Mouse (Mus musculus): ENCODE results near the gene Ddx28.

DNA sequence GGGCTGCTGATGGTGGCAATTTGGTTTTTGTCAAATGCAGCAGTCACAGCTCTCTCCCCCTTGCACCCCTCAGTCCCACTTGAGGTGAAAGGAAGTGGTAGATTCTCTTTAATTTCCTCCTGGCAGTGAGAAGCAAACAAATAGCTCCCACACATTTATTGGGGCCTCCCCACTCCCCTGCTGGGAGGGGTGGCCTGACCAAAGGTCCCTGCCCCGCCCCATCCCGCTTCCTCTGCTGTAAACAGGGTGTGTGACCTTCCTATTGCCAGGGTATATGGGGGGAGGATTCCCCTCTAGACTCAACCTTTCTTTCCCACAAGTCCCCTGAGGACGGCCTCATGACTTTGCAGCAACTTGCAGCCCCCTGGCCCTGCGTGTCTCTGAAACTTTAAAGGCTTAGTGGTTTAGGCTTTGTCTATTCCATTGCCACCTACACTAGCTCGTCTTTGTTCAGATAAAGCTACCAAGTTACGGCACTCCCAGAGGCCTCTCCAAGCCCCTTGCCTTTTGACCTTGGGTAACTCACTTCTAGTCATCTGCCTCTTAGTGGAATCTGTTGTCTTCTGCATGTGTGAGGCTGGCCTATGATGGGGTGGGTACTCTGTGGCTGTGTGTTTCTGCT lies 42.6 kb upstream of the Ddx28 start:
- TF ChIP-seq MAX (IDR thresholded peaks at IDR 0.05) (no peak), CTCF (IDR thresholded peaks at IDR 0.05; ENCODE audit: control insufficient read depth, insufficient read depth, insufficient read length) (no peak)

Measured in C2C12 (cell line).